Mouse (Mus musculus) CD4-positive, CD25-positive, alpha-beta regulatory T cell, adult 2 months (primary cell): Measurements from ENCODE around the gene Rps6.
A peak's percentile ranks its signal among the peaks of the same experiment; 100 is the strongest.
"Not testable (repeated sequence)": the region's sequence is repeated elsewhere in the genome, so short reads cannot be mapped to it uniquely, and the experiment has no call there.

Source experiments
- DNase-seq: peaks from one replicate; pipeline ENCODE4 v3.0.0-alpha.2; 2012; ENCODE audit warnings: low read depth, low spot score

The Rps6 gene

DNA sequence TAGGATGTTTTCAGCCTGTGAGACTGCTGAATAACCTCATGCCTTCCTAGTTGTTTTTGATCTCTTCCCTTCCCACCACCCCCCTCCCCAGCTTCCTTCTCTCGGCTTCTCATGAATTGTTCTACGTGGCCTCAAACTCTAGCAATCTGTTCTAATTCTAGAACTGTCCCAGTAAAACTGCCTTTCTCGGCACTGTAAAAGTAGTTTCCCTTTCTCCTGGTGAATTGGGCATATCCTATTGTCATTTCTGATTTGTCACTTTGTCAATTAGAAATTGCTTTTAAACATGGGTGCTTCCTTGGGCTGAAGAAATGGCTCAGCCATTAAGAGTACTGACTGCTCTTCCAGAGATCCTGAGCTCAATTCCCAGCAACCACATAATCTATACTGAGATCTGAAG is 5.2 kb downstream of the Rps6 start:
- DNase-seq, result no peak

- DNase-seq, result no peak
Measured at GRCm38 (mm10) chr4:86851331-86851730, 5.9 kb downstream of the Rps6 start.

- DNase-seq, result no peak
Measured at GRCm38 (mm10) chr4:86847246-86847645, 10.0 kb downstream of the Rps6 start.

GRCm38 (mm10) chr4:86845384-86845783 is 11.8 kb downstream of the Rps6 start:
- no peak for DNase-seq

DNA sequence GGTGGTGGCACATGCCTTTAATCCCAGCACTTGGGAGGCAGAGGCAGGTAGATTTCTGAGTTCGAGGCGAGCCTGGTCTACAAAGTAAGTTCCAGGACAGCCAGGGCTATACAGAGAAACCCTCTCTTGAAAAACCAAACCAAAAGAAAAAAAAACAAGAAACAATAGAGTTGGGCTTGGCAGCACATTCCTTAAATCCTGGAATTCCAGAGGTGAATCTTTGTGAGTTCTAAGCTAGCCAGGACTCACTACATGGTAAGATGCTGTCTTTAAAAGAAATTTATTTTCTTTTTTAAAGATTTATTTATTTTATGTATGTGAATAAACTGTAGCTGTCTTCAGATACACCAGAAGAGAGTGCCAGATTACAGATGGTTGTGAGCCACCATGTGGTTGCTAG is 16.1 kb downstream of the Rps6 start:
- DNase-seq, result not testable (repeated sequence)

- no peak for DNase-seq
Measured at GRCm38 (mm10) chr4:86831896-86832295, 25.3 kb downstream of the Rps6 start.

DNA sequence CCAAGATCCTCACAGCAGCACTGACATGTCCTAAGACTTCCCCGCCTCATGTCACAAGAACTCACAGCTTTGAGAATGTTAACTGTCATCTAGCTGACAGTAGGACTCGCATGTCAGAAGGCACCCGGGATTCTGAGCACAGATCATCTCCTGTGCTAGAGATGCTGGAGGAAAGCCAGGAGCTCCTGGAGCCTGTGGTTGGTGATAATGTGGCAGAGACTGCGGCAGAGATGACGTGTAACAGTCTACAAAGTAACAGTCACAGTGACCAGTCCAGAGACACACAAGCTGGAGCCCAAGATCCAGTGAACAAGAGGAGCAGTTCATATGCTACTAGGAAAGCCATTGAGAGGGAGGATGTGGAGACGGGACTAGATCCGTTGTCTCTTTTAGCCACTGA is 32.1 kb downstream of the Rps6 start:
- no peak for DNase-seq

- peak; percentile 72 for DNase-seq
Measured at GRCm38 (mm10) chr4:86823169-86823568, 34.0 kb downstream of the Rps6 start.

DNA sequence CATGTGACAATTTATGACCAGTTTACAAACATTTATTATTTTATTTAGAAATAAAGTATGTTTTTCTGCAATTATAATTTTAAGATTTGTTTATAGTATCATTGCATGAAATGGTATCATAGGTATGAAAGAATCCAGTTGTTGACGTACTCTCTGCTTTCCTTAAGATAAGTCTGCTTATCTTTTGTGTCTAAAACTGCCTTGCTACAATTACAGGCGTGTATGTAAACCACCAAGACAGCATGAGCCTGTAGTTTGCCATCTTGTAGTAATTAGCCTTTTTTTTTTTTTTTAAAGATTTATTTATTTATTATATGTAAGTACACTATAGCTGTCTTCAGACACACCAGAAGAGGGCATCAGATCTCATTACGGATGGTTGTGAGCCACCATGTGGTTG is 42.4 kb downstream of the Rps6 start:
- no peak for DNase-seq

DNA sequence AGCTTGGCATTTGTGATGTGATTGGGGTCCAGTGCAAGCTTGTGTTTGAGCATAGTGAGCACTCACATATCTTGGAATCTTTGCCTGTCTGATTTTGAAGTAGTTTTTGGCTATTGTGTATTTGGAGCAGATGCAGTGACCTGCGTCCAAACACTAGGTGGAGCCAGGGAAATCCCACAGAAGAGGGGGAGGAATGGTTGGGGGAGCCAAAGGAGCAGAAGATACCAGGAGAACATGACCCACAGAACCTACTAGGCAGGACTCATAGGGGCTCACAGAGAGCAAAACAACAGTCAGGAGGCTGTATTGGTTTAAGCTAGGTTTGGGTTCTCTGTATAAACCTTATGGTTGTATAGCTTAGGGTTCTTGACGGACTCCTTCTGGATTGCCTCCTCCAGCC is 46.6 kb downstream of the Rps6 start:
- DNase-seq, result peak; percentile 14
